Mouse (Mus musculus) heart, embryonic 11.5 days (tissue): Measurements from ENCODE around the gene Phldb3. TPM values are rescaled to one million over a fixed set of nuclear protein-coding genes. Genes with fewer than 3 reads are reported as not detected.

ENCODE experiments used
- ATAC-seq: fragments of 200-750 bp; cut with Nextera tagmentation; replicated peaks from 2 replicates; pipeline ENCODE4 v1.8.0; 2017; ENCODE audit warnings: moderate library complexity; ENCODE audit not compliant: insufficient number of reproducible peaks, low FRiP score, low TSS enrichment
- H3K27ac ChIP-seq: fragments of 300-500 bp; sonication (generic); 2 replicates; pipeline ENCODE4 v1.5.1; 2014; ENCODE audit warnings: mild to moderate bottlenecking, low read depth, low read length
- H3K27me3 ChIP-seq: fragments of 300-500 bp; sonication (generic); 2 replicates; pipeline ENCODE4 v1.6.1; 2014; ENCODE audit warnings: mild to moderate bottlenecking, low read length, mixed read lengths; ENCODE audit not compliant: control insufficient read depth, insufficient read depth
- H3K36me3 ChIP-seq: fragments of 300-500 bp; sonication (generic); 2 replicates; pipeline ENCODE4 v1.6.1; 2014; ENCODE audit warnings: mild to moderate bottlenecking, low read length, moderate library complexity, mixed read lengths; ENCODE audit not compliant: control insufficient read depth, insufficient read depth
- H3K4me1 ChIP-seq: fragments of 300-500 bp; sonication (generic); 2 replicates; pipeline ENCODE4 v1.6.1; 2014; ENCODE audit warnings: low read length; ENCODE audit not compliant: control insufficient read depth, insufficient read depth
- H3K4me2 ChIP-seq: fragments of 300-500 bp; sonication (generic); 2 replicates; pipeline ENCODE4 v1.6.1; 2014; ENCODE audit warnings: mild to moderate bottlenecking, moderate library complexity
- H3K4me3 ChIP-seq: fragments of 300-500 bp; sonication (generic); 2 replicates; pipeline ENCODE4 v1.5.1; 2014; ENCODE audit warnings: low read depth, low read length
- H3K9ac ChIP-seq: fragments of 300-500 bp; sonication (generic); 2 replicates; pipeline ENCODE4 v1.6.1; 2014; ENCODE audit warnings: mild to moderate bottlenecking, low read depth, low read length, moderate library complexity
- H3K9me3 ChIP-seq: fragments of 300-500 bp; sonication (generic); replicated peaks from 2 replicates; pipeline ENCODE4 v1.6.1; 2016; ENCODE audit warnings: low read length; ENCODE audit not compliant: control insufficient read depth
- WGBS: fragments of 180-500 bp; shearing (Covaris S2); extraction: QIAGEN DNeasy Blood & Tissue Kit; methylation state at CpG from one replicate; pipeline ENCODE4 v1.1.7; 2014; ENCODE audit not compliant: insufficient replicate concordance; 5-methylcytosine and 5-hydroxymethylcytosine counted together
- polyA plus RNA-seq: library from polyadenylated mRNA; unstranded; fragments of >200 nt; fragmentation: Nextera tagmentation; extraction: Ambion mirVana; gene quantifications from 2 replicates; pipeline ENCODE4 v1.2.1, GENCODE M21; 2014

Gene Phldb3
- polyA plus RNA-seq, 1 experiment from 2014 or later, result 0.06 TPM

DNA sequence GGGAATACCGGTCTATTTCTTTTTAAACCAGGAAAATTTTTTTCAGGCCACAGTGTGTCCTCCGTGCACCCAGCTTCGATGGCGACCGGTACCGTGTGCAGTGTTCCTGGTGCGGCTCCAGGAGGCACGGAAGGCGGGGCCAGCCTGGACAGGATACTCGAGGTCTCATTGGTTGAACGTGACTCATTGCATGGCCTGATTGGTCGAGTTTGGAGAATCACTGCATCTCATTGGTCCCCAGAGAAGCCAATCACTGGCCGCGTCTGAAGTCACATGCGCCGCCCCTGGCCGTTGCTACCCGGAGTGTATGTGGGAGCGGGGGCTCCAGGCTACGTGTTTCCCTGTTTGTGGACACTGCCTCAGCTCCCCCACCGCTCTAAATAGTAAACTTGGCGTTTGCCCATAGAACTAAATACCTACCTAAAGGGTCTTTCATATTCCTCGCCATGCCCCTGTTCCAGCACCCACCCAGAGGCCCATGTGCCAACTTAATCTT lies 61.4 kb downstream of the Phldb3 start:
- H3K36me3 ChIP-seq, result no peaks in the 10 kb centered on the region
- H3K4me1 ChIP-seq, result no peaks in the 10 kb centered on the region
- H3K4me3 ChIP-seq, result no peak overlapping the region
- WGBS, result 88% methylated on average over 23 of the region's 23 CpGs
- no peak for ATAC-seq
- no peak overlapping the region for H3K9ac ChIP-seq
- H3K27me3 ChIP-seq, result no peaks in the 10 kb centered on the region
- no peaks in the 10 kb centered on the region for H3K9me3 ChIP-seq
- no peak overlapping the region for H3K27ac ChIP-seq
- no peak overlapping the region for H3K4me2 ChIP-seq

GRCm38 (mm10) chr7:24676575-24676974 lies 66.0 kb downstream of the Phldb3 start, which contains the start of gene Tex101:
Gene Tex101 (minus strand): TSS chr7:24676675.
- no peak within 1 kb of the TSS for H3K4me2 ChIP-seq
- H3K27ac ChIP-seq, result no peak within 1 kb of the TSS
- ATAC-seq, result no peak
- H3K9me3 ChIP-seq, result no peaks in the 10 kb centered on the region
- no peaks in the 10 kb centered on the region for H3K4me1 ChIP-seq
- H3K36me3 ChIP-seq, result no peaks in the 10 kb centered on the region
- H3K27me3 ChIP-seq, result no peaks in the 10 kb centered on the region
- WGBS, result 82% methylated on average over 9 of the region's 9 CpGs
- no peak within 1 kb of the TSS for H3K4me3 ChIP-seq
- no peak within 1 kb of the TSS for H3K9ac ChIP-seq

Other genes with a start within 250 kb of the Phldb3 start
- gene Kcnn4, start 240.5 kb upstream of the Phldb3 start, polyA plus RNA-seq, result 9.9 and 11.2 TPM in 2 replicates
- gene Smg9, start 211.1 kb upstream of the Phldb3 start, polyA plus RNA-seq, result 17.5 and 21.2 TPM in 2 replicates
- gene Irgc1, start 158.5 kb upstream of the Phldb3 start, polyA plus RNA-seq, result not detected in 2 replicates
- gene Plaur, start 148.3 kb upstream of the Phldb3 start, polyA plus RNA-seq, result 5.6 and 6.9 TPM in 2 replicates
- gene Cadm4, start 128.7 kb upstream of the Phldb3 start, polyA plus RNA-seq, result 0.20 and 0.23 TPM in 2 replicates
- 22.6 and 26.0 TPM in 2 replicates for gene Zfp428, start 103.8 kb upstream of the Phldb3 start, polyA plus RNA-seq
- gene AC161166.1, start 98.3 kb upstream of the Phldb3 start, polyA plus RNA-seq, result 0.25 and 0.57 TPM in 2 replicates
- 4.1 and 6.1 TPM in 2 replicates for gene Irgq, start 80.1 kb upstream of the Phldb3 start, polyA plus RNA-seq
- gene Pinlyp, start 64.6 kb upstream of the Phldb3 start, polyA plus RNA-seq, result not detected in 2 replicates
- 69.8 and 76.6 TPM in 2 replicates for gene Xrcc1, start 64.5 kb upstream of the Phldb3 start, polyA plus RNA-seq
- 23.4 and 23.9 TPM in 2 replicates for gene Ethe1, start 23.2 kb upstream of the Phldb3 start, polyA plus RNA-seq
- 0.42 and 0.44 TPM in 2 replicates for gene Zfp575, start 23.1 kb upstream of the Phldb3 start, polyA plus RNA-seq
- gene Lypd3, start 25.8 kb downstream of the Phldb3 start, polyA plus RNA-seq, result 0.09 TPM in 1 of 2 replicates, not detected in the other
- not detected in 2 replicates for gene Tex101, start 65.9 kb downstream of the Phldb3 start, polyA plus RNA-seq
- gene BC049730, start 98.5 kb downstream of the Phldb3 start, polyA plus RNA-seq, result not detected in 2 replicates
- not detected in 2 replicates for gene Gm4763, start 116.1 kb downstream of the Phldb3 start, polyA plus RNA-seq
- gene Cd177, start 149.5 kb downstream of the Phldb3 start, polyA plus RNA-seq, result 0.11 TPM in 1 of 2 replicates, not detected in the other
- gene Ceacam10, start 166.4 kb downstream of the Phldb3 start, polyA plus RNA-seq, result not detected in 2 replicates